Mouse (Mus musculus): ENCODE results near the gene Aff4. TPM values are rescaled to one million over a fixed set of nuclear protein-coding genes. Genes with fewer than 3 reads are reported as not detected.
A peak's percentile ranks its signal among the peaks of the same experiment; 100 is the strongest.

Aff4 gene
- polyA plus RNA-seq, 1 experiment from 2014 or later, result 30.5 TPM

DNA sequence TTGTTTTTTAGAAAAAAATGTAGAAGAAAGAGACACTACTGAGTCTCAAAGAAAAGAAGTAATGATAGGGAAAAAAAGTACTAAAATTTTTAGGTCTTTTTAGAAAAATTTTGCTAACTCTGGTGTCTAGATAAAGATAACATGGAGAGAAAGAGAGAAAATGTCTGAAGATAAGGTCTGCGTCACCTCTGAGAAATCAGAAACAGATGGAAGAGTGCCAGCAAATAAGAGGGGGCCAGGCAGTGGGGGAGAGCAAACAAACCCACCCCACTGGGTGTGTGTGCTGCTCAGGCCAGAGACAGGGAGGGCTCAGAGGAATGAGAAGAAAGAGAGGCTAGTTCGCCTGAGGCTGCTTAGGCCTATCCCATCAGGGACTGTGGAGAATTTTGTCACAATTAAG lies 4.9 kb upstream of the Aff4 start:
- DNase-seq (ENCODE audit: low spot score), result no peak

DNA sequence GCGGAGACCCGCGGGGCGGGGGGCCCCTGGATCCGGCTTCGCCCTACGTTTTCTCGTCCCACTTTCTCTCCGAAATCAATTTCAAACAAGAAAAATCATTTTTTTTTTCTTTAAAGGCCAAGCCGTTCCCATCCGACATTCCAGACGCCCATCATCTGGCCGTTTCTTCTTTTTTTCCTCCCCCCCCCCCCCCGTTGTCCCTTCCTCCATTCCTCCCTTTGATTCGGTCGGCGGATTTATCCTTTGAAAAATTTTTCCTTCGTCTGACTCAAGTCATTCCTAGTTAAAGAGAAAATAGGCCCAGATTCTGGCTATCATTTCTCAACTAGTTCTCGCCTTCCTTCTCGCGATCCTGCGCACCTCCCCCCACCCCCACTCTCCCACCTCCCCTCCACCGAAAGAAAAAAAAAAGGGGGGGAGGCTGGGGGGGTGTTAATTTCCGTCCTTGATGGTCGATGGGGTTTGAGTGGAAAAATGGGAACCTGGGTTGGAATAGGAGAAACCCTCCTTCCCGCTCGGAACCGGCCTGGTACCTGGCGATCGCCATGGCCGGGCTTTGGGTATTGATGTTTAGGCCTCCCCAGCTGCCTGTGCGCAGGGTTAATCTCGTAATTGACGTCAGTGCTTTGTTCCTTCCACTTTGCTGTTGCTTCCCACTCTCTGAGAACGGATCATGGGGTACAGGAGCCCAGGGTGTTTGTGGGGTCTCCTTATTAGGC lies 750 bp downstream of the Aff4 start:
- peaks cover 4% of the 10 kb centered on the region; the same call in 1 of the 2 replicates for H3K4me1 ChIP-seq
- peak overlapping the region; percentile 99 for H3K27ac ChIP-seq
- under 1% methylated on average over 35 of the region's 35 CpGs for WGBS
- H3K27me3 ChIP-seq (ENCODE audit: insufficient read depth, poor library complexity, severe bottlenecking), result no peaks in the 10 kb centered on the region
- H3K4me3 ChIP-seq, result peak overlapping the region; percentile 99
- H3K36me3 ChIP-seq, result peaks cover 5% of the 10 kb centered on the region; the same call in 1 of the 2 replicates
- H3K9me3 ChIP-seq, result no peaks in the 10 kb centered on the region
- peak; percentile 88 for DNase-seq (ENCODE audit: low spot score)

More for the DNA sequence above, 4.9 kb upstream of the Aff4 start:
- H3K9me3 ChIP-seq, result no peaks in the 10 kb centered on the region
- peaks cover 9% of the 10 kb centered on the region for H3K4me1 ChIP-seq
- H3K27ac ChIP-seq, result 0 out of 2 replicates have a peak overlapping the region, but pooled peaks have one; percentile 29
- H3K4me3 ChIP-seq, result no peak overlapping the region
- no peaks in the 10 kb centered on the region for H3K27me3 ChIP-seq (ENCODE audit: insufficient read depth, poor library complexity, severe bottlenecking)
- 10% methylated on average over 2 of the region's 2 CpGs for WGBS
- H3K36me3 ChIP-seq, result no peaks in the 10 kb centered on the region

- peak overlapping the region; percentile 99 for H3K4me3 ChIP-seq
- no peaks in the 10 kb centered on the region for H3K27me3 ChIP-seq (ENCODE audit: insufficient read depth, poor library complexity, severe bottlenecking)
- WGBS, result 5% methylated on average over 14 of the region's 14 CpGs
- H3K36me3 ChIP-seq, result peaks cover 12% of the 10 kb centered on the region; the same call in 1 of the 2 replicates
- no peaks in the 10 kb centered on the region for H3K9me3 ChIP-seq
- peaks cover 4% of the 10 kb centered on the region; the same call in 1 of the 2 replicates for H3K4me1 ChIP-seq
- DNase-seq (ENCODE audit: low spot score), result no peak
- H3K27ac ChIP-seq, result peak overlapping the region; percentile 99
Observed at GRCm38 (mm10) chr11:53351943-53352590, 1.4 kb downstream of the Aff4 start.

DNA sequence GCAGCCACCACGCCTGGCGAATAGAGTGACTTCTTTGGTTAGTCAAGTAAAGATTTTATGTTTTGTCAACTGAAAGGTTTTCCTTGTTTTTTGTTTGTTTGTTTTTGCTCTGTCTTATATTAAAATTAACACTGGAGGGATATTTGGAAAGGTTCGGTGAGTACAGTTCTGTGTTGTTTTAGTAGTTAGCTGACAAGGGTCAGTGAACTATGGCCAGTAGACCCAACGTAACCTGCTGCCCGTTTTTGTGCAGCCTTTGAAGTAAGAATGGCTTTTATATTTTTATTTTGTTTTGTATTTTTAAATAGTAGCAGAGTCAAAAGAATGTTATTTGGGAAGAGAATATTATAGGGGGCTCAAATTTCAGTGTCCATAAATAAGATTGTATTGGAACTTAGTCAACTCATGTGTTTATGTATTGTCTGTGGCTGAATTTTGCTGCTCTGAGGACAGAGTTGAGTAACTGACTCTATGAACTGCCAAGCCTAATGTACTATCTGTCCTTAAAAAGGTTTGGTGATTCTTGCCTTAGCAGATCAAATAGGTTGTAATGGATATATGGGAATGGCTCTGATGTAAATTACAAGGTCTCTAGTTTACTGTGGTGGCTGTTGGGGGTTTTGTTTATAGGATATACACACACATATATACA lies 8.0 kb downstream of the Aff4 start:
- peaks cover 21% of the 10 kb centered on the region; the same call in 1 of the 2 replicates for H3K36me3 ChIP-seq
- H3K4me1 ChIP-seq, result no peaks in the 10 kb centered on the region
- DNase-seq (ENCODE audit: low spot score), result no peak
- no peaks in the 10 kb centered on the region for H3K27me3 ChIP-seq (ENCODE audit: insufficient read depth, poor library complexity, severe bottlenecking)
- WGBS, result 91% methylated on average over 5 of the region's 5 CpGs
- H3K4me3 ChIP-seq, result no peak overlapping the region
- H3K9me3 ChIP-seq, result no peaks in the 10 kb centered on the region
- no peak overlapping the region for H3K27ac ChIP-seq

- WGBS, result 96% methylated on average over 2 of the region's 2 CpGs
- H3K36me3 ChIP-seq, result peaks cover 33% of the 10 kb centered on the region
- H3K27me3 ChIP-seq (ENCODE audit: insufficient read depth, poor library complexity, severe bottlenecking), result no peaks in the 10 kb centered on the region
- no peak for DNase-seq (ENCODE audit: low spot score)
- H3K9me3 ChIP-seq, result no peaks in the 10 kb centered on the region
- no peak overlapping the region for H3K27ac ChIP-seq
- H3K4me1 ChIP-seq, result no peaks in the 10 kb centered on the region
- H3K4me3 ChIP-seq, result no peak overlapping the region
Observed at GRCm38 (mm10) chr11:53367032-53367431, 16.4 kb downstream of the Aff4 start.

DNA sequence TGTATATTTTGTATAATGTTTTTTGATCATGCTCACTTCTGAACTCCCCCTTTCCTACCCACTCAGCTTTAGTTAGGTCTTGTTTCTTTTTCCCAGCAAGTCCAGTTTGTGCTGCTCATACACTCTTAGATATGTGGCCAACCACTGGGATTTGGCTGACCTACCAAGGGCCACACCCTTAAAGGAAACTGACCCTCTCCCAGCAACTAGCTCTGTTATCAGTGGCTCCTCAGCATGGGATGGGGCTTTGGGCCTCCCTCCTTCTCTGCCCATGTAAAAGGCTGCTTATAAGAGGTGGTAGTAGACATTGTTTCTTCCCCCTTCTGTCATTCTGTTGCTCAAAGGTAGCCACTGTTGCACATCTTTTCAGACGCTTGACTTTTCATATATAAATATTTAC lies 28.3 kb downstream of the Aff4 start:
- peaks cover 56% of the 10 kb centered on the region for H3K36me3 ChIP-seq
- 80% methylated on average over 1 of the region's 1 CpGs for WGBS
- peak; percentile 79 for DNase-seq (ENCODE audit: low spot score)

GRCm38 (mm10) chr11:53383758-53384428 lies 33.3 kb downstream of the Aff4 start:
- no peaks in the 10 kb centered on the region for H3K9me3 ChIP-seq
- peaks cover 51% of the 10 kb centered on the region for H3K36me3 ChIP-seq
- no peaks in the 10 kb centered on the region for H3K27me3 ChIP-seq (ENCODE audit: insufficient read depth, poor library complexity, severe bottlenecking)
- H3K4me3 ChIP-seq, result no peak overlapping the region
- DNase-seq (ENCODE audit: low spot score), result no peak
- no peak overlapping the region for H3K27ac ChIP-seq
- no peaks in the 10 kb centered on the region for H3K4me1 ChIP-seq
- WGBS, result 96% methylated on average over 2 of the region's 2 CpGs

More for the DNA sequence above, 28.3 kb downstream of the Aff4 start:
- H3K4me1 ChIP-seq, result no peaks in the 10 kb centered on the region
- no peaks in the 10 kb centered on the region for H3K27me3 ChIP-seq (ENCODE audit: insufficient read depth, poor library complexity, severe bottlenecking)
- no peak overlapping the region for H3K27ac ChIP-seq
- no peaks in the 10 kb centered on the region for H3K9me3 ChIP-seq
- H3K4me3 ChIP-seq, result no peak overlapping the region

DNA sequence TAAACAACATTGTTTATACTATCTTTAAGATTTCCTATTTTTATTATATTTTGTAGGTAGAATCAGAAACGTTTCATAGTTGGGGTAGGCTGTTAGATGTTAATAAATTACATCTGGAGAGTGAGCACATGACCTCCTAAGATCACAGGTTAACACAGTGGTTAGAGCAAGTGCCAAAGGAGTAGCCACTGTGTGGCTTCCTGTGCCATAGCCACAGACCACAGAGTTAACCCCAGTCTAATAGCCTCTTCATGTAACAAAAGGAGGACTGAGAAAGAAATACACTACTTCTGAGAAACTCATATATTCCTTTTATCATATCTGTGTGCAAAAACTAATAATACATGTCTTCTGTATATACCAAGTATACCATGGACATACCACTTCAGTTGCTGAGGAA lies 43.2 kb downstream of the Aff4 start:
- 76% methylated on average over 1 of the region's 1 CpGs for WGBS
- H3K4me1 ChIP-seq, result no peaks in the 10 kb centered on the region
- H3K4me3 ChIP-seq, result no peak overlapping the region
- no peak for DNase-seq (ENCODE audit: low spot score)
- no peak overlapping the region for H3K27ac ChIP-seq
- H3K9me3 ChIP-seq, result no peaks in the 10 kb centered on the region
- no peaks in the 10 kb centered on the region for H3K27me3 ChIP-seq (ENCODE audit: insufficient read depth, poor library complexity, severe bottlenecking)
- peaks cover 75% of the 10 kb centered on the region for H3K36me3 ChIP-seq

- H3K27ac ChIP-seq, result no peak overlapping the region
- H3K9me3 ChIP-seq, result no peaks in the 10 kb centered on the region
- 79% methylated on average over 1 of the region's 1 CpGs for WGBS
- no peak overlapping the region for H3K4me3 ChIP-seq
- DNase-seq (ENCODE audit: low spot score), result no peak
- H3K4me1 ChIP-seq, result no peaks in the 10 kb centered on the region
- H3K36me3 ChIP-seq, result peaks cover 96% of the 10 kb centered on the region
- H3K27me3 ChIP-seq (ENCODE audit: insufficient read depth, poor library complexity, severe bottlenecking), result no peaks in the 10 kb centered on the region
Observed at GRCm38 (mm10) chr11:53403638-53404037, 53.0 kb downstream of the Aff4 start.

DNA sequence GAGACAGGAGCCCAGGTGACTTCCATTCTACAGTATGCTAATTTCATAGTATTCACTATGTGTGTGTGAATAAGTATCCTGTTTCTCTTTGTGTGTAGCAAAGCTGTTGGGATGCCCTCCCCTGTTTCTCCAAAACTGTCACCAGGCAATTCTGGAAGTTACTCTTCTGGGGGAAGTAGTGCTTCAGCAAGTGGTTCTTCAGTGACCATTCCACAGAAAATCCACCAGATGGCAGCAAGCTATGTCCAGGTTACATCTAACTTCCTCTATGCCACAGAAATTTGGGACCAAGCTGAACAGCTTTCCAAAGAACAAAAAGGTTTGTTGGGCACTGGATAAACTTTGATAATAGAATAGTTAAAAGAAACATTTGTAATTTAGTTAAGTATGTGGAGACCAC lies 61.1 kb downstream of the Aff4 start:
- H3K27ac ChIP-seq, result no peak overlapping the region
- H3K4me3 ChIP-seq, result no peak overlapping the region
- H3K9me3 ChIP-seq, result no peaks in the 10 kb centered on the region
- H3K27me3 ChIP-seq (ENCODE audit: insufficient read depth, poor library complexity, severe bottlenecking), result no peaks in the 10 kb centered on the region
- DNase-seq (ENCODE audit: low spot score), result no peak
- H3K4me1 ChIP-seq, result no peaks in the 10 kb centered on the region
- H3K36me3 ChIP-seq, result peaks cover 94% of the 10 kb centered on the region

DNA sequence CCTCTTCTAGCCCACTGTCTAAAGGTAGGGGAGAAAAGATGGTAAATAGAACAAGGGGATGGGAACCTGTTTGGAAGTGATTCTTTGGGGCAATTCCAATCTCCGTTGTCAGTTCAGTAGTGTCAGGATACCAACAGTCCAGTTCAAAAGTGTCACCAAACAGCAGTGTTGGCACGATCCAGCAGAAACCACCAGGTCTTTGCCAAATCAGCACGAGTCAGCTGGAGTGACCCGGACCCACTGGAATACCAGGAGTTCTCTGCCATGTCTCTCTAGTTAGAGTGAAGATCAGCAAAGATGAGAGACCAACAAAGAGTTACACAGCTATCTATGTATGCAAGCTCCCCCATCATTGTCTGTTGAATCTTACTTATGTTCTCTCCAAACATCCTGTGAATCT lies 63.2 kb downstream of the Aff4 start:
- no peak overlapping the region for H3K27ac ChIP-seq
- H3K36me3 ChIP-seq, result peaks cover 95% of the 10 kb centered on the region
- H3K27me3 ChIP-seq (ENCODE audit: insufficient read depth, poor library complexity, severe bottlenecking), result no peaks in the 10 kb centered on the region
- no peaks in the 10 kb centered on the region for H3K9me3 ChIP-seq
- WGBS, result 93% methylated on average over 4 of the region's 4 CpGs
- DNase-seq (ENCODE audit: low spot score), result no peak
- no peaks in the 10 kb centered on the region for H3K4me1 ChIP-seq
- H3K4me3 ChIP-seq, result no peak overlapping the region

DNA sequence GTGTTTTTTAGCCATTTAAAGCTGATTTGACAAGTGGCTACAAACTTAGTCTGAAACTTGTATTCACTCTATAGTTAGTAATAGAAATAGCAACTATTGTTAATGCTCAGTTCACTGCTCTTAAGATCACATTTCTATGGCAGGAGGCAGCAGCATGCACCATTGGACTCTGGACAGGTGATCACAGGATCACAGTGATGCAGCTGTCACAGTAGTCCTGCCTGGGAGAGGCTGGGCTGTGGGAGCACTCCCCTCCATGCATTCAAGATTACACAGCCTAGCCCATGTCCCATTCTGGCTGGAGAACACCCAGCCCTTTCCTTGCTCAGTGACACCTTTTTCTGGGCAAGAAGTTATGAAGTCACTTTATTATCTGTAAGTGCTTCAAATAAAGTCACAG lies 67.4 kb downstream of the Aff4 start:
- peaks cover 6% of the 10 kb centered on the region; the same call in 1 of the 2 replicates for H3K4me1 ChIP-seq
- peaks cover 76% of the 10 kb centered on the region for H3K36me3 ChIP-seq
- no peaks in the 10 kb centered on the region for H3K9me3 ChIP-seq
- no peak for DNase-seq (ENCODE audit: low spot score)
- H3K4me3 ChIP-seq, result no peak overlapping the region
- no peaks in the 10 kb centered on the region for H3K27me3 ChIP-seq (ENCODE audit: insufficient read depth, poor library complexity, severe bottlenecking)
- no peak overlapping the region for H3K27ac ChIP-seq

DNA sequence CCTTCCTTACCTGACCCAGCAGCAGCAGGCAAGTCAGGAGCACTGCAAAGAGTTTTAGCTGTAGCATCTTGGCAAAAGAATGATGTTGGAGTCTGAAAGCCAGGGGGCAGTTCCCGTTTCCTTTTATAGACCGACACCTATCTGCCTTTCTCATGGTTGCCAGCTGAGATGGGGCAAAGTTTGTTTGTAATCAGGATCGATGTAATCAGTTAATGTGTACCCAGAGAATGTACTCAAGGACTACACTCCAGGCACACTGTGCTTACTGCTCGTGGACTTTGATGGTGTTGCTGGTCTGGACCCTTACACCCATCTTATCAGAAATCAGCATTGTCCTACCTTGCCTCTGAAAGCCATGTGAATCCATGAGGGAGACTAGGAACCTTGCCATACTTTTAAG lies 72.4 kb downstream of the Aff4 start, which contains the start of gene Leap2:
Leap2 (minus strand) TSS at position 135 of the 400 bp plus-strand sequence.
- WGBS, result 85% methylated on average over 4 of the region's 4 CpGs
- Histone ChIP-seq H3K36me3 (peaks cover 30% of the 10 kb centered on the region), H3K4me1 (peaks cover 26% of the 10 kb centered on the region), H3K9me3 (no peaks in the 10 kb centered on the region), H3K27ac (no peak within 1 kb of the TSS), H3K4me3 (no peak within 1 kb of the TSS), H3K27me3 (ENCODE audit: insufficient read depth, poor library complexity, severe bottlenecking) (no peaks in the 10 kb centered on the region)
- no peak for DNase-seq (ENCODE audit: low spot score)
